Mouse (Mus musculus) NIH3T3 (cell line): ENCODE measurements around the gene Rcc1.
A peak's percentile ranks its signal among the peaks of the same experiment; 100 is the strongest.
"Not testable (repeated sequence)": the region's sequence is repeated elsewhere in the genome, so short reads cannot be mapped to it uniquely, and the experiment has no call there.

ENCODE experiments used
- DNase-seq: peaks from one replicate; pipeline ENCODE4 v3.0.0-alpha.2; 2012; ENCODE audit warnings: low read depth

The Rcc1 gene

GRCm38 (mm10) chr4:132312627-132313026, 40.8 kb downstream of the Rcc1 start:
- DNase-seq: no peak

- no peak for DNase-seq
Measured at GRCm38 (mm10) chr4:132311801-132312200, 41.6 kb downstream of the Rcc1 start.

GRCm38 (mm10) chr4:132311209-132311608, 42.2 kb downstream of the Rcc1 start:
- DNase-seq: no peak

- DNase-seq: peak; percentile 81
Measured at GRCm38 (mm10) chr4:132309849-132310472, 43.4 kb downstream of the Rcc1 start.

GRCm38 (mm10) chr4:132309140-132309848, 44.1 kb downstream of the Rcc1 start:
- peak; percentile 40 for DNase-seq

- DNase-seq: peak; percentile 92
Measured at GRCm38 (mm10) chr4:132308437-132309139, 44.8 kb downstream of the Rcc1 start.

GRCm38 (mm10) chr4:132306004-132306403, 47.4 kb downstream of the Rcc1 start:
- no peak for DNase-seq

GRCm38 (mm10) chr4:132305276-132305675, 48.1 kb downstream of the Rcc1 start:
- DNase-seq: no peak

GRCm38 (mm10) chr4:132303484-132303883, 49.9 kb downstream of the Rcc1 start:
- DNase-seq: not testable (repeated sequence)

- DNase-seq: peak; percentile 75
Measured at GRCm38 (mm10) chr4:132302939-132303479, 50.4 kb downstream of the Rcc1 start, which contains the start of gene Rab42. Gene Rab42 (minus strand): TSS chr4:132303385.

GRCm38 (mm10) chr4:132301965-132302938, 51.2 kb downstream of the Rcc1 start:
- DNase-seq: peak; percentile 13

- no peak for DNase-seq
Measured at GRCm38 (mm10) chr4:132301486-132301885, 51.9 kb downstream of the Rcc1 start.

GRCm38 (mm10) chr4:132299849-132300248, 53.6 kb downstream of the Rcc1 start:
- DNase-seq: no peak

- DNase-seq: peak; percentile 36
Measured at GRCm38 (mm10) chr4:132295696-132296390, 57.6 kb downstream of the Rcc1 start.

GRCm38 (mm10) chr4:132293682-132294240, 59.6 kb downstream of the Rcc1 start:
- no peak for DNase-seq

- DNase-seq: peak; percentile 60
Measured at GRCm38 (mm10) chr4:132292988-132293387, 60.4 kb downstream of the Rcc1 start.

GRCm38 (mm10) chr4:132291624-132292335, 61.6 kb downstream of the Rcc1 start:
- no peak for DNase-seq

- no peak for DNase-seq
Measured at GRCm38 (mm10) chr4:132291056-132291455, 62.3 kb downstream of the Rcc1 start.

- DNase-seq: not testable (repeated sequence)
Measured at GRCm38 (mm10) chr4:132288840-132289239, 64.6 kb downstream of the Rcc1 start.
